Mouse (Mus musculus) lung, postnatal 10 days (tissue): ENCODE results near the gene Cep164.

Experiments
- DNase-seq: peaks from one replicate; pipeline ENCODE4 v3.0.0; 2021

Gene Cep164

GRCm38 (mm10) chr9:45838069-45838433, 9.6 kb upstream of the Cep164 start:
- DNase-seq = no peak

- no peak for DNase-seq
Observed at GRCm38 (mm10) chr9:45833461-45833860, 5.0 kb upstream of the Cep164 start.

- no peak for DNase-seq
Observed at GRCm38 (mm10) chr9:45832898-45833297, 4.4 kb upstream of the Cep164 start.

GRCm38 (mm10) chr9:45829107-45829506, 616 bp upstream of the Cep164 start:
- peak; percentile 84 for DNase-seq

GRCm38 (mm10) chr9:45827663-45828290, 714 bp downstream of the Cep164 start:
- peak; percentile 53 for DNase-seq

GRCm38 (mm10) chr9:45818406-45819011, 10.0 kb downstream of the Cep164 start:
- DNase-seq = no peak

GRCm38 (mm10) chr9:45815525-45815924, 13.0 kb downstream of the Cep164 start:
- peak; percentile 62 for DNase-seq

GRCm38 (mm10) chr9:45815113-45815512, 13.4 kb downstream of the Cep164 start:
- peak; percentile 52 for DNase-seq

GRCm38 (mm10) chr9:45811946-45812345, 16.5 kb downstream of the Cep164 start:
- no peak for DNase-seq

GRCm38 (mm10) chr9:45807761-45808160, 20.7 kb downstream of the Cep164 start:
- no peak for DNase-seq

GRCm38 (mm10) chr9:45807337-45807736, 21.2 kb downstream of the Cep164 start:
- DNase-seq = no peak

GRCm38 (mm10) chr9:45806847-45807246, 21.6 kb downstream of the Cep164 start:
- DNase-seq = no peak

- no peak for DNase-seq
Observed at GRCm38 (mm10) chr9:45803070-45803774, 25.3 kb downstream of the Cep164 start.

- no peak for DNase-seq
Observed at GRCm38 (mm10) chr9:45799402-45799801, 29.1 kb downstream of the Cep164 start.

GRCm38 (mm10) chr9:45798467-45799164, 29.9 kb downstream of the Cep164 start:
- DNase-seq = peak; percentile 58

- no peak for DNase-seq
Observed at GRCm38 (mm10) chr9:45797271-45797670, 31.2 kb downstream of the Cep164 start.

GRCm38 (mm10) chr9:45795722-45796121, 32.8 kb downstream of the Cep164 start:
- peak; percentile 67 for DNase-seq

GRCm38 (mm10) chr9:45793697-45794096, 34.8 kb downstream of the Cep164 start:
- no peak for DNase-seq

- DNase-seq = no peak
Observed at GRCm38 (mm10) chr9:45792235-45792634, 36.3 kb downstream of the Cep164 start.

GRCm38 (mm10) chr9:45791456-45792142, 36.9 kb downstream of the Cep164 start:
- no peak for DNase-seq

- no peak for DNase-seq
Observed at GRCm38 (mm10) chr9:45788405-45788804, 40.1 kb downstream of the Cep164 start.

GRCm38 (mm10) chr9:45787547-45787946, 40.9 kb downstream of the Cep164 start:
- DNase-seq = no peak

- no peak for DNase-seq
Observed at GRCm38 (mm10) chr9:45787071-45787470, 41.4 kb downstream of the Cep164 start.
